Mouse (Mus musculus): Measurements from ENCODE around the gene Hoxd13. TPM values are rescaled to one million over a fixed set of nuclear protein-coding genes. Genes with fewer than 3 reads are reported as not detected.

The Hoxd13 gene
- total and polyA plus RNA-seq, 2 experiments from 2014 or later = not detected

GRCm38 (mm10) chr2:74679980-74680379 lies 11.9 kb downstream of the Hoxd13 start:
- H3K9me3 ChIP-seq (replicated peaks; ENCODE audit: control insufficient read depth, low read length) = no peaks in the 10 kb centered on the region
- peak overlapping the region; percentile 12; the same call in 1 of the 2 replicates for H3K4me3 ChIP-seq (ENCODE audit: low read depth, low read length)
- H3K4me2 ChIP-seq (ENCODE audit: low read depth, low read length) = no peak overlapping the region
- no peak overlapping the region for H3K9ac ChIP-seq (replicated peaks; ENCODE audit: low read depth, low read length)
- no peak overlapping the region for H3K27ac ChIP-seq (ENCODE audit: low read depth)
- H3K27me3 ChIP-seq (ENCODE audit: control insufficient read depth, insufficient read depth, low read length) = peaks cover 100% of the 10 kb centered on the region
- under 1% methylated on average over 23 of the region's 23 CpGs for WGBS
- no peak for ATAC-seq (ENCODE audit: insufficient read depth, low read depth)
- peaks cover 9% of the 10 kb centered on the region; the same call in 1 of the 2 replicates for H3K4me1 ChIP-seq (ENCODE audit: control insufficient read depth, insufficient read depth)
- no peak for TF ChIP-seq EP300 (IDR thresholded peaks at IDR 0.05; ENCODE audit: low read depth)
- no peak for TF ChIP-seq CTCF (IDR thresholded peaks at IDR 0.05; ENCODE audit: low read depth)
- no peaks in the 10 kb centered on the region for H3K36me3 ChIP-seq (replicated peaks; ENCODE audit: control insufficient read depth, insufficient read depth, low read length)
- no peak for DNase-seq (ENCODE audit: low spot score)

GRCm38 (mm10) chr2:74680561-74681398 lies 12.7 kb downstream of the Hoxd13 start:
- H3K27me3 ChIP-seq (ENCODE audit: control insufficient read depth, insufficient read depth, low read length) = peaks cover 100% of the 10 kb centered on the region
- ATAC-seq (ENCODE audit: insufficient read depth, low read depth) (no peak), DNase-seq (ENCODE audit: low spot score) (no peak)
- no peak overlapping the region for H3K9ac ChIP-seq (replicated peaks; ENCODE audit: low read depth, low read length)
- H3K9me3 ChIP-seq (replicated peaks; ENCODE audit: control insufficient read depth, low read length) = no peaks in the 10 kb centered on the region
- peaks cover 9% of the 10 kb centered on the region; the same call in 1 of the 2 replicates for H3K4me1 ChIP-seq (ENCODE audit: control insufficient read depth, insufficient read depth)
- TF ChIP-seq EP300 (IDR thresholded peaks at IDR 0.05; ENCODE audit: low read depth) (no peak), CTCF (IDR thresholded peaks at IDR 0.05; ENCODE audit: low read depth) (no peak)
- no peak overlapping the region for H3K27ac ChIP-seq (ENCODE audit: low read depth)
- WGBS = 3% methylated on average over 21 of the region's 21 CpGs
- no peaks in the 10 kb centered on the region for H3K36me3 ChIP-seq (replicated peaks; ENCODE audit: control insufficient read depth, insufficient read depth, low read length)
- H3K4me2 ChIP-seq (ENCODE audit: low read depth, low read length) = no peak overlapping the region
- H3K4me3 ChIP-seq (ENCODE audit: low read depth, low read length) = no peak overlapping the region

- H3K27me3 ChIP-seq (ENCODE audit: control insufficient read depth, insufficient read depth, low read length) = peaks cover 99% of the 10 kb centered on the region
- ATAC-seq (ENCODE audit: insufficient read depth, low read depth) (no peak), DNase-seq (ENCODE audit: low spot score) (no peak)
- H3K9ac ChIP-seq (replicated peaks; ENCODE audit: low read depth, low read length) = no peak overlapping the region
- peaks cover 9% of the 10 kb centered on the region; the same call in 1 of the 2 replicates for H3K4me1 ChIP-seq (ENCODE audit: control insufficient read depth, insufficient read depth)
- H3K9me3 ChIP-seq (replicated peaks; ENCODE audit: control insufficient read depth, low read length) = no peaks in the 10 kb centered on the region
- under 1% methylated on average over 78 of the region's 78 CpGs for WGBS
- peak overlapping the region; percentile 36 for H3K4me3 ChIP-seq (ENCODE audit: low read depth, low read length)
- peak overlapping the region; percentile 33 for H3K4me2 ChIP-seq (ENCODE audit: low read depth, low read length)
- H3K27ac ChIP-seq (ENCODE audit: low read depth) = no peak overlapping the region
- TF ChIP-seq EP300 (IDR thresholded peaks at IDR 0.05; ENCODE audit: low read depth) (no peak), CTCF (IDR thresholded peaks at IDR 0.05; ENCODE audit: low read depth) (no peak)
- H3K36me3 ChIP-seq (replicated peaks; ENCODE audit: control insufficient read depth, insufficient read depth, low read length) = no peaks in the 10 kb centered on the region
Measured at GRCm38 (mm10) chr2:74681594-74682531, 13.8 kb downstream of the Hoxd13 start.

- no peak overlapping the region for H3K9ac ChIP-seq (replicated peaks; ENCODE audit: low read depth, low read length)
- peak overlapping the region; percentile 36 for H3K4me3 ChIP-seq (ENCODE audit: low read depth, low read length)
- DNase-seq (ENCODE audit: low spot score) (no peak), ATAC-seq (ENCODE audit: insufficient read depth, low read depth) (no peak)
- 1% methylated on average over 45 of the region's 51 CpGs for WGBS
- H3K36me3 ChIP-seq (replicated peaks; ENCODE audit: control insufficient read depth, insufficient read depth, low read length) = no peaks in the 10 kb centered on the region
- H3K27me3 ChIP-seq (ENCODE audit: control insufficient read depth, insufficient read depth, low read length) = peaks cover 99% of the 10 kb centered on the region
- H3K4me1 ChIP-seq (ENCODE audit: control insufficient read depth, insufficient read depth) = peaks cover 9% of the 10 kb centered on the region; the same call in 1 of the 2 replicates
- H3K9me3 ChIP-seq (replicated peaks; ENCODE audit: control insufficient read depth, low read length) = no peaks in the 10 kb centered on the region
- H3K4me2 ChIP-seq (ENCODE audit: low read depth, low read length) = peak overlapping the region; percentile 33
- H3K27ac ChIP-seq (ENCODE audit: low read depth) = no peak overlapping the region
- TF ChIP-seq EP300 (IDR thresholded peaks at IDR 0.05; ENCODE audit: low read depth) (no peak), CTCF (IDR thresholded peaks at IDR 0.05; ENCODE audit: low read depth) (no peak)
Measured at GRCm38 (mm10) chr2:74682796-74683195, 14.7 kb downstream of the Hoxd13 start.

GRCm38 (mm10) chr2:74683471-74683951 lies 15.4 kb downstream of the Hoxd13 start:
- no peaks in the 10 kb centered on the region for H3K36me3 ChIP-seq (replicated peaks; ENCODE audit: control insufficient read depth, insufficient read depth, low read length)
- TF ChIP-seq EP300 (IDR thresholded peaks at IDR 0.05; ENCODE audit: low read depth) = no peak
- TF ChIP-seq CTCF (IDR thresholded peaks at IDR 0.05; ENCODE audit: low read depth) = no peak
- no peak overlapping the region for H3K27ac ChIP-seq (ENCODE audit: low read depth)
- WGBS = 3% methylated on average over 18 of the region's 18 CpGs
- peaks cover 9% of the 10 kb centered on the region; the same call in 1 of the 2 replicates for H3K4me1 ChIP-seq (ENCODE audit: control insufficient read depth, insufficient read depth)
- DNase-seq (ENCODE audit: low spot score) (no peak), ATAC-seq (ENCODE audit: insufficient read depth, low read depth) (no peak; the same call in 1 of the 2 replicates)
- no peak overlapping the region for H3K4me2 ChIP-seq (ENCODE audit: low read depth, low read length)
- peaks cover 99% of the 10 kb centered on the region for H3K27me3 ChIP-seq (ENCODE audit: control insufficient read depth, insufficient read depth, low read length)
- no peak overlapping the region for H3K4me3 ChIP-seq (ENCODE audit: low read depth, low read length)
- H3K9me3 ChIP-seq (replicated peaks; ENCODE audit: control insufficient read depth, low read length) = no peaks in the 10 kb centered on the region
- no peak overlapping the region for H3K9ac ChIP-seq (replicated peaks; ENCODE audit: low read depth, low read length)
